Mouse (Mus musculus): Measurements from ENCODE around the gene Wrap73.

The Wrap73 gene

DNA sequence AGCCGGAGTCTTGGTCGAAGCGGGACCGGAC is 2.2 kb upstream of the Wrap73 start, which contains the start of gene Trp73:
TSS of gene Trp73 (minus strand) at position 27 of the 31 bp plus-strand sequence.
- no peak for DNase-seq (ENCODE audit: low spot score in 2 of 2)

DNA sequence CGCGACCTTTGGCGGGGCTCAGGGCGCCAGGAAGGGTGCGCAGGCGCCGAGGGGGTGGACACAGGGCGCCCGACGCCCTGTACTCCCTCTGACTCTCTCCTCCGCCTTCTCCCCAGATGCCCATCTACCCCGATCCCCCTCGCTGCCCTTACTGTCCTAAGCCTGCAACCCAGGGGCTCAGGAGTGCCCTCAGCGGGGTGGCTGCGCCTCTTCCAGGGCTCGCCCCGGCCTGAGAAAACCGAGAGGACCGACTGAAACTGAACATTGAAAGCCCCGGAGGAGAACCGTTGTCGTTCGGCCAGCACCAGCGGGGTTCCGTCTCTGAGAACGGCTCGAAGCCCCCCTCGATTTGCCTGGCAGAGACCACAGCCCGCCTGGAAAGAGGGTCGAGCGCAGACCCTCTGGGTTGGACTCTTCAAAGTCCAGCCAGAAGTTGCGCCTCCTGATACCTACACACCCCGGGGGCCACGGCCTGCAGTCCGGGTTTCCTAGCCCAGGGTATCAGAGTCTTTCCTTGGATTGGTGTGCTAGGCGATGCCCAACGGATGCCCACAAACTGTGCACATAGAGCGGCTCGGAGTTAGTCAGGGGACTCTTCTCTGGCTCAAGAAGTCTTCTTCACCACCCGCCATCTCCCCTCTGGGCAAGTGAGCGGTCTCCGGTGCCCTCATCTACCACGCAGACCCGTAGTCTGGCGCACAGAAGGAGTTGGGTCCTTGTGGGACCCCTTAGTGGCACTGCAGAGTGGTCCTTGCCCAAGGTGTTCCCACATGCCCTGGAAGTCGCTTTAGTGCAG is 1.8 kb upstream of the Wrap73 start:
- no peak for DNase-seq (ENCODE audit: low spot score in 2 of 2)

DNA sequence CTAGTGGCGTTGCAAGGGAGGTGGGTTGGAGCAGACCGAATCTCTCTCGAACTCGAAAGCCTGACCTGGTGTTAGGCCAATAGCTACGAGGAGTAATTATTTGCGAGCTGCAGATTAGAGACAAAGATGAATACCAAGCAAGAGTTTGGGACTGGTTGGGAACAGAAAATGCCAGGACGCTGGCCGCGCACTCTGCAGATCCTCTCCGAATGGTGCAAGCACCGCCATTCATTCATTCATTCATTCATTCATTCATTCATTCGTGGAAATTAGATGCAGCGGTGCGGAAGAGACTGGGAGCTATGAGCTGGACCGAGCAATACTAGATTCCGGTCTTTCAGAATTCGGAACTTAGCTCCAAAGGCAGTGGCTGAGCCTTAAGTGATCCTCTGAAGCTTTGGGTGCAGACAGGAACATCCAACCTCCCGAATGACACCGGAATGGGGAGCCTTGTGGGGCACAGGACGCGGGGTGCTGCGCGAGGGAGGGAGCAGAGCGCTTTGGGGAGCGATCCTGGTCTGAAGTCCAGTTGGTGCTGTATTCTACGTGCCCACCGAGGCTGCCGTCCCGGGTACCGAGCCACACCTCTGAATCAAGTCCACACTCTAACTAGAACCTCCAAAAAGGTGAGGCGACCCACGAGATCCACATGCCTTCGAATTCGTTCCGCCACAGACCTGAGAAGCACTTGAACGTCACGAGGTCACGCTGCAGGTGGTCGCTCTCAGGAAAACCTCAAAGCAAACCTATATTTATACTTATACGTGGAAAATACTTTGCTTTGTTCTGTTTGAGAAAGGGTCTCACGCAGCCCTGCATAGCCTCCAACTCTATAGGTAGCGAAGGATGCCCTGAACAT is 934 bp upstream of the Wrap73 start:
- no peak for DNase-seq (ENCODE audit: low spot score in 2 of 2)

DNA sequence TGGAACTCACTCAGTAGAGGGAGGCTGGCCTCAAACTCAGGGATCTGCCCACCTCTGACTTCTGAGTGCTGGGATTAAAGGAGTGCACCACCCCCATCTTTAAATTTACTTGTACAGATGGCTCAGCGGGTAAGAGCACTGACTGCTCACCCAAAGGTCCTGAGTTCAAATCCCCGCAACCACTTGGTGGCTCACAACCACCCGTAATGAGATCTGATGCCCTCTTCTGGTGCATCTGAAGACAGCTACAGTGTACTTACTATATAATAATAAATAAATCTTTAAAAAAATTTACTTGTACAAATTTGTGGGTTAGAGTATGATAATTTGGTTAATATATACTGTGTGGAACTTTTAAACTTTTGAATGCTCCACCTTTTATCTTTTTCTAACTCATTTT is 2.5 kb downstream of the Wrap73 start:
- DNase-seq (ENCODE audit: low spot score in 2 of 2): no peak

DNA sequence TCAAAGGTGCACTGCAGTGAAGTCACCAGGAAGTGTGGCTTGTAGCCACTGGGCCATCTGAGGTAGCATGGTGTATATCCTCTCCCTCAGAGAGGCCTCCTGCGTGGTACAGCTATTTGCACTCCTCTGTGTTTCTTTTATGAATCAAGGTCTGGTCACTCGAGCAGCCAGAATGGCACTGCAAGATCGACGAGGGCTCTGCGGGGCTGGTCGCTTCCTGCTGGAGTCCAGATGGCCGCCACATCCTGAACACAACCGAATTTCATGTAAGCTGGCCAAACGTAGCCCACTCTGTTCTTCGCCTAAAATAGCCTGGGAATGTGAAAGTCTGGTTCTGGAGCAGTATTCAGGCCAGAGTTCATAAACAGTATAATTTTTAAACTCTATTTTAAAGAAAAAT is 4.2 kb downstream of the Wrap73 start:
- no peak for DNase-seq (ENCODE audit: low spot score in 2 of 2)

DNA sequence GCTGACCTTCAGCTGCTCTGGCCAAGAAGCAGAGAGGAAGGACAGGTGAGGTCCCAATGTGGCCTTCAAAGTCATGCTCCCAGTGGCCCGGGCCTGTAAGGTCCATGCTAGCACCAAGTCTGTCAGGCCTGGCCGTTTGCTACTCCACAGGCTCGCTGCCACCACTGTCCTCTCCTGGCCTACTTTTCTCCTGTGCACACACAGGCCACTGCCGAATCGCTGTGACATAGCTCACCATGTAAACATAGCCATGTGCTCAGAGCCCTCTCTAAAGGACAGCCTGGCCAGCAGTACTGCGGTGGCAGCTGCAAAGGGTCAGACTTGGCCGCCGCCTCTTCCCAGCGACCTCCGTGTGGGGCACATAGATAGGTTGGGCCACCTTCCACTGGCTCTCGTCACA is 11.9 kb downstream of the Wrap73 start:
- no peak for DNase-seq (ENCODE audit: low spot score in 2 of 2)

DNA sequence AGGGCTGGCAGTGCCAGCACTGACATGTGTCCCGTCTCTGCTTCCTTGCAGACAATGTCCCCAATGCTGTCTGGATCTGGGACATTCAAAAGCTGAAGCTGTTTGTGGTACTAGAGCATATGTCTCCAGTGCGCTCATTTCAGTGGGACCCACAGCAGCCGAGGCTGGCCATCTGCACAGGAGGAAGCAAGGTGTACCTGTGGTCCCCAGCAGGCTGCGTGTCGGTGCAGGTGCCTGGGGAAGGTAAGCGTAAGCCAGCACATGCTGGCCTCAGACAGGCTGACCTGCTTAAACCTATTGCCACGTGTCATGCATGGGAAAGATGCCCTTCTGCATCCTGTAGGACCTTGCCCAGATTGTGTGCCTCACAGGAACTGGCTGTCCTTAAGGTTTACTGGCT is 13.9 kb downstream of the Wrap73 start:
- DNase-seq (ENCODE audit: low spot score in 2 of 2): no peak

DNA sequence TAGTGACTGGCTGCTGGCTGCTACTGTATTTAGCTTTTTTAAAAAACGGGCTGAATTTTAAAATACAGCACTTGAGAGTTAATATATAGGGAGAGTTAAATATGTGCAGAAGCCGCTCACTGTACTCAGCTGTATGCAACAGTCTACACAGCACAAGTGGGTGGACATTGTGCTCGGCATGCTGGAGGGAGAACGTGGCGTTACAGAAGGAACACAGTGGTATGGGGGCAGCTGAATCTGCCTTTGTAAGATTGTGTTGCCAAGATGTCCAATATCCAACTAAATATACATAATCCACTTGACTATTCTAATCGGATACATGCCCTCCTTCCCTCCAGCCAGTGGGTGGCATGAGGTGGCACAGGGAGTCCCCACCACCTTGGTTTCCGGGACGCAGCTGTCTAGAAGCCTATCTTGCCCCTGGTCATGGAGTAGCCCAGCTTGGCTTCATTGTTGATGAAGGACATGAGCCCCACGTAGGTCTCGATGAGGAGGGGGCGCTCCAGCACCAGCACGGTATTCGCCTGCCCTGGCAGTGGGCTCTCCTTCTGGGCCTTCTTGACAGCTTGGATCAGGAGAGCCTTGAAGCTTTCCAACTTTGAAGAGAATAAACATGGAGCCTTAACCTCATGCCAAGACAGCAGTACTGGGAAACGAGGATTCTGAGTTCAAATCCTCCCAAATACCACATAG is 15.9 kb downstream of the Wrap73 start:
- DNase-seq (ENCODE audit: low spot score in 2 of 2): no peak

DNA sequence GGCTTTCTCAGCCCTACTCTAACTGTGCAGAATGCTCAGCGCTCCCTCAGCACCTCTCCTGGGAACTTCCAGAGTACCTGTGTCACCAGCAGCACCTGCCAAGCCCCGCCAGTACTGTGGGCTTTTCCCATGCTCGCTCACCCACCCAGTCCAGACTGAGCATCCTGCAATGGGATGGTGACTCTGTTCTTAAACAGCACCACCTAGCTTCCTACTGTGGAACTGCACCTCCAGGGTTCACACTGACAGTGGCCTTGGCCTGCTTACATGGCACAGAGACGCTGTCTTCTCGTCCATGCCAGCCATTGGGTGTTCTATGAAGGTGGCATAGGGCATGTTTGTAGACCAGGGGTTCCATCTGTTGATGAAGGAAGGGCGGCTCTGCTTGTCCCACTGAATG is 16.8 kb downstream of the Wrap73 start:
- DNase-seq (ENCODE audit: low spot score in 2 of 2): peak; percentile 76 to 84

DNA sequence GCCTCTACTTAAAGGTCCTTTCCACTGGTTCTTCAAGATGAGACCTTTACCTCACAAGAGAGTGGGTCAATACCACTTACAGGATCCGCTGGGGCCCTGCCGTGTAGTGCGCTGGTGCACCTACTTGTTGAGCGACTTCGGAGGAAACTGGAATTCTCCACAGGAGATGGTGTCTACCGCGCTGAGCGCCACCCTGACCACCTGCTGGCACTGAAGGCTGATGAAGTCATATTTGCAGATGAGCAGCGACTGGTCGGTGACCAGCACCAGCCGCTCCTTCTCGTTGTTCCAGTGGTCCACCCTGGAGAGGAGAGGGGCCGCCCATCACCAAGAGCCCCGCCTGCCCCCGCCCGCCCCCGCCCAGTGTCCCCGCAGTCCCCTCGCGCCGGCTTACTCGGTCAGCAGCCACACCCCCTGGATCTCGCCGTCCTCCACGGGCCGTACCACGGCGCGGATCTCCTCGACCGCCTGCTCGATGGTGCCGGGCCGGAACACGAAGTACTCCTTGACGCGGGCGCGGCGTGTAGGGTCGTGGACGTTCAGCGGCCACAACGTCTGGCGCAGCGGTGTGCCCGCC is 17.9 kb downstream of the Wrap73 start:
- DNase-seq (ENCODE audit: low spot score in 2 of 2): peak in 1 of 2 experiments; percentile 10

DNA sequence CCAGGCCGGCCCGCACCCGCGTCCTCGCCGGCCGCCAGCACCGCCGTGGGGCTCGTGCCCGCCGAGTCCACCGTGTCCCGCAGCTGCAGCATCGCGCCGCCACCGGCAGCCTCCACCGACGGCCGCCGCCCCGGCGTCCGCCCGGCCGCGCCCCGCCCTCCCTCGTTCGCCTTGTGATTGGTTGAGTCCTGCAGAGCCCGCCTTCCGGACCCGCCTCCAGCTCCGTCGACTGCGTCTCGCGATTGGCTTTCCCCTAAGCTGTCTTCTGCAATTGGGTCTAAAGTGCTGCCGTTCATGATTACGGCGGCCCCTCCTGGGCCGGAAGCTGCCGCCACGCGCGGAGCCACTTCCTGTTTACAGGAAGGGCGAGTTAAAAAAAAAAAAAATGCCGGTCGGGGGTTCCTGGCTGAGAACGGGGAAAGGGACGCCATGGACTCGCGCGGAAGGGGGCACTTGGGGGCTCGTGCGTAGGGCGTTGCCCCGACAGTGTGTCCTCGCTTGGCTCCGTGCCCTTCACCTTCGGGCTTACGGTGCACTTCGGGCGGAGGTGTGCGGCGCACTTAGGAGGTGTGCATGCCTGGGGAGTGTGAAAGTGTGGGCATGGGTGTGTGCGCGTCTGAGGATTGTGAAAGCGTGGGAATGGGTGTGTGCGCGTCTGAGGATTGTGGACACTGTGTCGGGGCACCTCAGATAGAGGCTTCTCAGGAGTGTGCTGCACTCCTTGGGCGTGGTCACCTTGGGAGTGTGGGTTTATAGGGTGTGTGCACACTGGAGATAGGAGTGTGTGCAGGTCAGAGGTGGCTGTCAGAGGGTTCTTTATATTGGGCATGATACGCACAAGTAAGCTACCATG is 18.6 kb downstream of the Wrap73 start, which contains the start of gene Tprgl:
TSS of gene Tprgl (minus strand) at position 129 of the 853 bp plus-strand sequence.
- peak; percentile 96 to 97 for DNase-seq (ENCODE audit: low spot score in 2 of 2)

DNA sequence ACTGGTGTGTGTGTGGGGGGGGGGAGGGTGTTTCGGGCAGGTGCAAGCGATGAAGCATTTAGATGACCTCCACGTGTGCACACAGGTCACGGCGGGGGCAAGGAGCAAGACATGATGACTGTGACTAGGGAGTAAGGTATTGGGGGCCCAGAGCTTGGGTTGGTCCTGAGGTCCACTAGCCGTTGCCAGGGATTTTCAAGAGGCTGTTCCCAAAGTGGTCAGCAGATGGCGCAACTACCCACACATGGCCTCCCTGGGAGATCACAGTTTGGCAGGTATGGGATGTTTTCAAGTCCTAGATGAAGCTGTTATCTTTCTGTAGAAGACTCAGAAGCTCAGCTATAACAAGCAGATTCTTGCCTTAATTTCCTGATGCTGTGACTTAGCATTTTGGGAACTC is 21.1 kb downstream of the Wrap73 start:
- peak; percentile 30 to 47 for DNase-seq (ENCODE audit: low spot score in 2 of 2)

DNA sequence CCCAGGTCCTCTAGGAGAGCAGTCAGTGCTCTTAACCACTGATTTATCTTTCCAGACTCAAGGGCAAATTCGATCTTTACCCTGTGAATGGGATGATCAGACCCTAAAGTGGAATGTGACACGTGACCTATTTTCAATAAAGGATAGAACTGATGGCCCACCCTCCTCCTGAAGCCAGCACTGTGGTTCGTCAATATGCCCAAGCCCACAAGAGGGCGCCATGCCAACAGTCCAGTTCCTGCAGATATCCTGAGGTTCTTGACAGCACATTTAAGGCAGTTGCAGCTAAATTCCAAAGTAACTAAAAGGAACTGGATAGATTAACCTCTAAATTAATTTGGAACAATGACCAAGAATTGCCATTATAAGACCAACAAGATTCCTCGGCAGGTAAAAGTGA is 24.9 kb downstream of the Wrap73 start:
- DNase-seq (ENCODE audit: low spot score in 2 of 2): peak in 1 of 2 experiments; percentile 33

DNA sequence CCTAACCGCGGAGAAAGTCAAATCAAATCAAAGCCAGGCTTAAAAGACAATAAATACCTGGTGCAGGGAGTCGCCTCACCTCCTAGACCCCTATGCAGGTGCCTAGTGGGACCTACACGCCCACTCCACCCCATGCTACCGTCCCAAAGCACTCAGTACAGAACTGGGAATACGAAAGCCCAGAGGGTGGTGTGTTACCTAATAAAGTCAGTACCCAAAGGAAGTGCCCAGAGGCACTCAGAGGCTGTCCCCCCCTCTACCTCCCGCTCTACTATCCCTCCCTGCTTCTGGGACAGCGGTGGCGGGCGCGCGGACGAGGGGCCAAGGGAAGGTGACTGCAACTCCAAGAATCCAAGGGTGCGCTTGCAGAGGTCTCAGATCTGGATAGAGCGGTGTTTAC is 27.8 kb downstream of the Wrap73 start:
- no peak for DNase-seq (ENCODE audit: low spot score in 2 of 2)

DNA sequence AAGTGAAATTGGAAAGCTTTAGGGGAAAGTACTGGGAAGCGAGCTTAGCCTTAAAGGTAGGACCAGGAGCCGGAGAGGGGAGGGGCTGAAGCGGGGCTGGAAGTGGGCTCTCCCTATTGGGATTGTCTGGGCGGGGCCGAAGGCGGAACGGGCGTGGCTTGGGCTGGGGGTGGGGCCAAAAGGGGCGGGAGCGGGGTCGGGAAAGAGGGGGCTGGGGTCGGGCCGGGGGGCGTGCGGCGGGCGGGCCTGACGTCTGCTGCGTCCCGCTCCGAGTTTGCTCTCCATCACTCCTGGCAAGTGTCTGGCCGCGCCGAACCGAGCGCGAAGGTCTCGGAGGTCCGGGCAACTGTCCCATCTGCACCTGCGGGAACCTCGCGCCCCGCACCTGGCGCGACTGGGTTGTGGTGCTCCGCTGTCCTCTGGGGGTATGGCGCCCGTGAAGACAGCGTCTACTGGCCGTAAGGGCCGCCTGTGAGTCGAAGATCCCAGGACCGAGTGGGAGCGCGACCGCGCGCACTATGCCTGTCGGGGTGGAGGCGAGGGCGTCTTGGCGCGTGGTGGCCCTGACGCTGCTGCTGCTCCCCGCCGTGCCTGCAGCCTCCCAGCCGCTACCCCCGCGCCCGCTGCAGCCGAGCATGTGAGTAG is 28.5 kb downstream of the Wrap73 start, which contains the start of gene Megf6:
TSS of gene Megf6 (plus strand) at position 225 of the 645 bp plus-strand sequence.
- DNase-seq (ENCODE audit: low spot score in 2 of 2): no peak

DNA sequence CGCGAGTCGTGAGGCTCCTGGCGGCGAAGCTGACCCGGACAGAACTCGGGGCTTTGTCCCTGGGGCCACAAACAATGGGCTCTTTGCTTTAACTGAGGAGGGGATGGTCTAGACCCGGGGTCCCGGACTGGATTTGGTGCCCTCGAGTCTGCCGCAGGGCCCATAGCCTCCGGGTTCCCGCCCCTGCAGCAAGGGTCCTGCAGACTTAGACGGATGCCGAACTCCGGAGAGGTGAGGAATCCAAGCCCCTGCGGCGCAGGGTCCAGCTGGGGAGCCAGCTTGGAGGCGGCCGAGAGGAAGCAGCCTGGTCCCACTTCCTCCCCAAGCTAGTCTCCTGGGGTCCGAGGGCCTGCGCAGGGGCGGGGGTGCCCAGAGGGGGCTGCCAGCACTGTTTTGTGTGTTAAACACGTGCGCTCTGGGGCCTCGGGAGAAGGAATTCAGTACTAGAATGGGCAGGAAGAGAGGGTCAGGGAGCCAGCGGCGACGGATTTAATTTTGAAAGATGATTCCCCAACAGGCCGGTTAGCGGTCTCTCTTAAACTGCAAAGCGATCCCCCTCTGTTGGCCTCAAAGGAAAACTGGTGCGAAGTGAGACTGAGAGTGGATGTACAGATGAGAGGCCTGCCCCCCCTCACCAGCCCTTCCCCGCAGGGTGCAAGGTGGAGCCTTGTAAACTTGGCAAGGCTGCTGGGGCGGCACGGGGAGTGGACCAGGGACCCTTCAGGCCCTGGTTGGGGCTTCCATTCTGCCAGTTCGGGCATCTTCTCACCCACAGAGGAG is 29.2 kb downstream of the Wrap73 start:
- no peak for DNase-seq (ENCODE audit: low spot score in 2 of 2)

DNA sequence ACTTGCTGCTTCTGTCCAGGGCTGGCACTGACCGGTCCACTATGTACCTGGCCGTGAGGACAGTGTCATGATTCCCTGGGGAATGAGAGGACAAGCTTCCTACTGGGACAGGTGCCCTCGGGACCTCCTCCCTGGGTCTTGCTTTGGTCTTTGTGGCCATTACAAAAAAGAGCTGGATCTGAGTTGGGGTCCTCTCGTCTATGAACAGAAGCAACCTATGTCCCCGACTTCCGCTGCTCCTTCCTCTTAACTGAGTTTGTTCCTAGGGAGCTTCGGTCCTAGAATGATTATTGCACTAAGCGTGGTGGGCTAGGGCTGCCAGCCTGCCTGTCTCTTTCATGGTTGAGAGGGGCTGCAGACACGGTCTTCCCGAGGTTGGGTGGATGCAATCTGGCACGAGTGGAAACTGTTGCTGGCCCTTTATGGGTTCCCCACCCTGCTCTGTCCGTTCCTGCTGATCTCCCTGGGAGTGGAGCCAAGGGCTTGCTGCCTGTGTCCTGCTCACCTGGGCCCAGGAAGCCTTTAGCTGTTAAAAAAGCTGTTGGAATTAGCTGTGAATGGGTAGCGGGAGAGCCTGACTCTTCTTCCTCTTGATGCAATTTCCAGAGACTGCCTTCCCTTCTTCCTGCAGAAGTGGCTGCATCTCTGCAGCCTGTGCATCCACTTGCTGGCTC is 29.9 kb downstream of the Wrap73 start:
- no peak for DNase-seq (ENCODE audit: low spot score in 2 of 2)

DNA sequence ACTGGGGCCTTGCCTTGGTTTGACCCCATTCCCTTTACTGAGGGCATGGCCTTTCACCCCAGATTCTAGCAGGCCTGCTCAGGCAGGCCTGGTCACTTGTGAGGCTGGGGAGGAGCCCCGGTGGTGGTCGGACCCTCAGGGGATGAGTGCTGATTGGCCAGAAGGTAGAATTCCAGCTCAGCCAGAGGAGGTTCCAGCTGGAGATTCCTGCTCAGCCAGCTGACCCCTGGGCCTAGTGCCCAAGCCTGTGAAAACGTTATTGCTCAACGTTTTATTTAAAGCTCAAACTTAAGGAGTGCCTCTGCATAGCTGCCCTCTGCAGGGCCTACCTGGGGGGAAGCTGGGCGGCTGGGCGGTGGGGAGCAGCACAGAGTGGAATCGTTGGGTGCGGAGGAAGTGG is 35.1 kb downstream of the Wrap73 start:
- no peak for DNase-seq (ENCODE audit: low spot score in 2 of 2)

DNA sequence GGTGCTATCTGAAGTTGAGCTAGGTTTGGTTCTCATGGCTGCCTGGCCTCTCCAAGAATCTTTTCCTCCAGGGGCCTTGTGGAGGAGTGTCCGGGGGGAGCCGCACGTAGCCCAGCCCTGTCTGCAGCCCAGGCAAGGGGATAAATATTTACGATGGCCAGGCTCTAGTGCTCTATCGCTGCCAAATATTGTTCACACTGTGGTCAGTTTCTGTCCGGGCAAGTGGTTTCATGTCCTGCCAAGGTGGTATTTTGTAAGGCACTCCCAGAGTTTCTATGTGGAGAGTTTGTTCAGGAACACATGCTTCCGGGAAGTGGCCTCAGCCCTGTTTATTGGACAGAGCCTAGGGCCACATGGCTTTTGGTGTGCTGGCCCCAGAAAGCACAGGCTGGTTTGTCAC is 38.8 kb downstream of the Wrap73 start:
- no peak for DNase-seq (ENCODE audit: low spot score in 2 of 2)

DNA sequence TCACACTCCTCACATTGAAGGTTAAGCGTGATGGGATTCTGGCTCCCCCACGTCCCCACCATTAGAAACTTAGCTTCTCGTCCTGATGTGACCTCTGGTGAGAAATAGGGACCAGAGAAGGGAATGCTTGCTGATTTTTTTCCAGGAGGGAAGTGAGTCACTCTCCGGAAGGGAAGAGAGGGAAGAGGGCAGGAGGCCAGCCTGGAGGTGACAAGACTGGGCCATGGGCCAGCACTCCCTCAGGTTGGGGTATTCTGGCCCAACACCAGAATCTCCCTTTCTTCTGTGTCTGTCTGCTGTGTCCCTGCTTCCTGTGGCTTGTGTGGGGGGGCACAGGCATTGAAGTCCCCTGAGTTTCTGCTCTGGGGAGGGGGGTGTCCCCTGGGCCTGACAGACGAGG is 41.4 kb downstream of the Wrap73 start:
- DNase-seq (ENCODE audit: low spot score in 2 of 2): no peak
